Mouse (Mus musculus) ovary, postnatal 14 days (tissue): Measurements from ENCODE around the gene Slc51a.
A peak's percentile ranks its signal among the peaks of the same experiment; 100 is the strongest.

Experiments used
- DNase-seq: peaks from one replicate; pipeline ENCODE4 v3.0.0; 2022; ENCODE audit warnings: low spot score

Slc51a gene

GRCm38 (mm10) chr16:32487234-32488111, at the start of gene Slc51a:
Slc51a (minus strand) TSS chr16:32487879.
- DNase-seq, result no peak

GRCm38 (mm10) chr16:32535157-32535751, 47.6 kb upstream of the Slc51a start:
- DNase-seq, result no peak

GRCm38 (mm10) chr16:32532878-32533826, 45.5 kb upstream of the Slc51a start:
- no peak for DNase-seq

- no peak for DNase-seq
These were observed 39.2 kb upstream of the Slc51a start for GRCm38 (mm10) chr16:32526906-32527305.

- no peak for DNase-seq
These were observed 36.6 kb upstream of the Slc51a start for GRCm38 (mm10) chr16:32524244-32524615.

GRCm38 (mm10) chr16:32523462-32524243, 36.0 kb upstream of the Slc51a start:
- peak; percentile 47 for DNase-seq

- no peak for DNase-seq
These were observed 35.0 kb upstream of the Slc51a start for GRCm38 (mm10) chr16:32522578-32523194.

GRCm38 (mm10) chr16:32520372-32520748, 32.7 kb upstream of the Slc51a start:
- DNase-seq, result no peak

- DNase-seq, result no peak
These were observed 32.1 kb upstream of the Slc51a start for GRCm38 (mm10) chr16:32519656-32520371.

GRCm38 (mm10) chr16:32517785-32518481, 30.3 kb upstream of the Slc51a start:
- no peak for DNase-seq

- no peak for DNase-seq
These were observed 28.6 kb upstream of the Slc51a start for GRCm38 (mm10) chr16:32516006-32516962.

- no peak for DNase-seq
These were observed 26.3 kb upstream of the Slc51a start for GRCm38 (mm10) chr16:32513948-32514347.

GRCm38 (mm10) chr16:32513401-32513800, 25.7 kb upstream of the Slc51a start:
- DNase-seq, result no peak

GRCm38 (mm10) chr16:32512921-32513320, 25.2 kb upstream of the Slc51a start:
- DNase-seq, result no peak

- no peak for DNase-seq
These were observed 24.3 kb upstream of the Slc51a start for GRCm38 (mm10) chr16:32511827-32512490.

GRCm38 (mm10) chr16:32511338-32511734, 23.7 kb upstream of the Slc51a start:
- DNase-seq, result no peak

- DNase-seq, result no peak
These were observed 23.0 kb upstream of the Slc51a start for GRCm38 (mm10) chr16:32510399-32511337.
